8 mouse cellular contexts compared by ENCODE assay signal in genomic region chr13:3358079-3358608, GRCm38 (mm10).
DNase-seq lines count a peak whose midpoint lies in the region; ATAC-seq lines count a peak whose summit lies in the region.

No protein-coding gene starts in this region.

- no peaks in the 10 kb centered on the region for H3K36me3 ChIP-seq in heart, embryonic 16.5 days (ENCODE audit: control insufficient read depth, insufficient read depth)

- H3K4me3 ChIP-seq in heart, embryonic 16.5 days (ENCODE audit: low read length), result peak overlapping the region; percentile 62

- DNase-seq in heart, postnatal 14 days, result no peak
- DNase-seq in embryo, embryonic 9.5 days (ENCODE audit: extremely low spot score), result peak; percentile 15
- DNase-seq in kidney, adult 11 months, result peak; percentile 7
- peak; percentile 3 for DNase-seq in lung, postnatal 10 days
- DNase-seq in left cerebral cortex, postnatal 25 days (ENCODE audit: low spot score in 2 of 2), result no peak
- no peak for DNase-seq in adrenal gland, postnatal 14 days
- no peak for DNase-seq in heart, adult 8-10 months (ENCODE audit: low spot score)

- peaks cover 30% of the 10 kb centered on the region for H3K27me3 ChIP-seq in heart, embryonic 16.5 days (ENCODE audit: control insufficient read depth, insufficient read depth, low read length)

- H3K4me1 ChIP-seq in heart, embryonic 16.5 days (ENCODE audit: control insufficient read depth, insufficient read depth, low read length), result peaks cover 8% of the 10 kb centered on the region

- H3K9ac ChIP-seq in heart, embryonic 16.5 days (ENCODE audit: low read length), result peak overlapping the region; percentile 30

- intact Hi-C loops in heart, postnatal 14 days (cut with DNase I), result no loop called here
- intact Hi-C loops in left cerebral cortex, postnatal 25 days (cut with DNase I), result no loop called here

- no peaks in the 10 kb centered on the region for H3K9me3 ChIP-seq in heart, embryonic 16.5 days (replicated peaks; ENCODE audit: control insufficient read depth, low read length)

- H3K4me2 ChIP-seq in heart, embryonic 16.5 days (ENCODE audit: low read depth, low read length), result peak overlapping the region; percentile 99

- no peak for ATAC-seq in heart, embryonic 16.5 days (replicated peaks; ENCODE audit: extremely low read depth, insufficient read depth, low FRiP score)

- 3% methylated on average over 44 of the region's 45 CpGs for WGBS in heart, embryonic 16.5 days

- no peak overlapping the region for H3K27ac ChIP-seq in heart, embryonic 16.5 days (ENCODE audit: low read length)

Comparison
In these comparisons a context has a peak if more than half of its experiments do, and no peak if none do; other contexts are left out.
1. DNase-seq: peak in embryo, embryonic 9.5 days (single experiment), kidney, adult 11 months (single experiment) and lung, postnatal 10 days (single experiment); none in heart, postnatal 14 days (0 of 2), left cerebral cortex, postnatal 25 days (0 of 2), adrenal gland, postnatal 14 days (single experiment) and heart, adult 8-10 months (single experiment).